Mouse (Mus musculus) monocyte, adult 59 days (primary cell): ENCODE measurements around the gene Gpt2. TPM values are rescaled to one million over a fixed set of nuclear protein-coding genes. Genes with fewer than 3 reads are reported as not detected.

ENCODE experiments used
- total RNA-seq, 2 experiments: library from RNA; stranded (reverse); gene quantifications; one replicate each; pipeline ENCODE4 v1.2.4; 2023

The Gpt2 gene
- 1 to 10 TPM; 2.0 to 2.7 TPM for total RNA-seq

DNA sequence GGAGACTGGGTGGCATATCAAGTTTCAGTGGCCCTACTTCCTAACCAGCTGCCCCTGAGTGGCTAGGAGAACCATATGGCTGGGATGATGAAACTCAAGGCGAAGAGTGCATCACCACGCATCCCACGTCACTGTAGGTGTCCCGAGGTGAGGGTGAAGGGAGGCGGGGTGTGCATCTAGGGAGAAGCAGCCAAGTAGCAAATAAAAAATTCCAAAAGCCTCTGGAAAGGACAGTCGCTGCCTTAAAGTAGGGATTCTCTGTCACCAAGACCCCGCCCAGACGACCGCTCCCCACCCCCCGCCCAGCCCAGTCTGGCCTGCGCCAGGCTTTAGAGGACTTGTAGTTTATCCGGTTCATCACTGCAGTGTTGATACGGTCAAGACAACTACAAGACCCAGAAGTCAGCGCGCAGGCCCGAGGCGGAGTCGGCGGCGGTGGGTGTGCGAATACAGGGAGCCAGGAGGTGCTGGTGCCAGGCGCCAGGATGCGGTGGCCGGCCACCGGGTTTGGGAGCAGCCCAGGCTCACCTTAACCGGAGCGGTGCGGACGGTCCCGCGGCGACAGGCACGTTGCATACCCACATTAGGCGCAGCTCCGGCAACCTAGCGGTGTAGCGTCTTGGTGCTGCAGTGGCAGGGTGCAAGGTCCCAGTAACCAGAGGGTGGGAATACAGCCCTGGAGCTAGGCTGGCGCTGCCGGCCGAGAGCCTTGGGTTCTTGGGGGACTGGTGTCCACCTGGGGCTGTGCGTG lies at the start of gene Gpt2:
Gene Gpt2 (plus strand): TSS at position 452 of the 751 bp plus-strand sequence.

GRCm38 (mm10) chr8:85555181-85556145 lies 63.1 kb downstream of the Gpt2 start, which contains the start of gene Dnaja2:
Gene Dnaja2, minus strand, starts transcription at chr8:85555344.

Other genes with a start within 250 kb of the Gpt2 start
- 10 to 100 TPM; 15.1 to 16.6 TPM for gene Orc6, start 192.9 kb upstream of the Gpt2 start, total RNA-seq
- 10 to 100 TPM; 91.7 to 93.7 TPM for gene Vps35, start 192.8 kb upstream of the Gpt2 start, total RNA-seq
- under 1 TPM in 1 of 2 experiments, not detected in 1; 0.16 TPM for gene Mylk3, start 106.2 kb upstream of the Gpt2 start, total RNA-seq
- 10 to 100 TPM in 1 of 2 experiments, 1 to 10 TPM in 1; 8.0 to 23.9 TPM for gene 4921524J17Rik, start 59.7 kb upstream of the Gpt2 start, total RNA-seq
- gene Dnaja2, start 62.8 kb downstream of the Gpt2 start, total RNA-seq = 100 to 1,000 TPM in 1 of 2 experiments, 10 to 100 TPM in 1; 94.1 to 110 TPM
- under 1 TPM; 0.13 to 0.30 TPM for gene Neto2, start 208.3 kb downstream of the Gpt2 start, total RNA-seq